Mouse (Mus musculus): ENCODE measurements around the gene Arhgef40. TPM values are rescaled to one million over a fixed set of nuclear protein-coding genes. Genes with fewer than 3 reads are reported as not detected.

Gene Arhgef40
- polyA plus RNA-seq, 1 experiment from 2014 or later, result 99.7 TPM

- 96% methylated on average over 4 of the region's 4 CpGs for WGBS
- no peaks in the 10 kb centered on the region for H3K9me3 ChIP-seq (ENCODE audit: control insufficient read depth, low read length)
Observed at GRCm38 (mm10) chr14:51994453-51994852, 9.9 kb downstream of the Arhgef40 start.

GRCm38 (mm10) chr14:51995219-51995871, 10.8 kb downstream of the Arhgef40 start:
- WGBS, result 87% methylated on average over 12 of the region's 12 CpGs
- H3K36me3 ChIP-seq (ENCODE audit: control insufficient read depth, insufficient read depth, low read length), result peaks cover 35% of the 10 kb centered on the region

More at GRCm38 (mm10) chr14:51994453-51994852, 9.9 kb downstream of the Arhgef40 start:
- ATAC-seq (replicated peaks; ENCODE audit: low FRiP score), result no peak
- Histone ChIP-seq H3K36me3 (ENCODE audit: control insufficient read depth, insufficient read depth, low read length) (peaks cover 35% of the 10 kb centered on the region), H3K27me3 (ENCODE audit: control insufficient read depth, insufficient read depth, low read length) (no peaks in the 10 kb centered on the region), H3K4me3 (ENCODE audit: low read depth, low read length) (no peak overlapping the region), H3K27ac (ENCODE audit: low read depth, low read length) (no peak overlapping the region), H3K4me2 (ENCODE audit: low read depth, low read length, severe bottlenecking) (no peak overlapping the region), H3K4me1 (replicated peaks; ENCODE audit: control insufficient read depth, insufficient read depth, low read length) (no peaks in the 10 kb centered on the region), H3K9ac (ENCODE audit: low read length) (no peak overlapping the region)
- DNase-seq (ENCODE audit: low spot score), result no peak

GRCm38 (mm10) chr14:51996231-51996841, 11.8 kb downstream of the Arhgef40 start:
- DNase-seq (ENCODE audit: low spot score) (no peak), ATAC-seq (replicated peaks; ENCODE audit: low FRiP score) (no peak)
- no peaks in the 10 kb centered on the region for H3K4me1 ChIP-seq (replicated peaks; ENCODE audit: control insufficient read depth, insufficient read depth, low read length)
- WGBS, result 86% methylated on average over 13 of the region's 13 CpGs
- no peak overlapping the region for H3K27ac ChIP-seq (ENCODE audit: low read depth, low read length)
- H3K4me3 ChIP-seq (ENCODE audit: low read depth, low read length), result no peak overlapping the region
- H3K36me3 ChIP-seq (ENCODE audit: control insufficient read depth, insufficient read depth, low read length), result peaks cover 30% of the 10 kb centered on the region
- no peak overlapping the region for H3K4me2 ChIP-seq (ENCODE audit: low read depth, low read length, severe bottlenecking)
- no peaks in the 10 kb centered on the region for H3K27me3 ChIP-seq (ENCODE audit: control insufficient read depth, insufficient read depth, low read length)
- no peaks in the 10 kb centered on the region for H3K9me3 ChIP-seq (ENCODE audit: control insufficient read depth, low read length)
- no peak overlapping the region for H3K9ac ChIP-seq (ENCODE audit: low read length)

More at GRCm38 (mm10) chr14:51995219-51995871, 10.8 kb downstream of the Arhgef40 start:
- H3K9me3 ChIP-seq (ENCODE audit: control insufficient read depth, low read length), result no peaks in the 10 kb centered on the region
- no peaks in the 10 kb centered on the region for H3K4me1 ChIP-seq (replicated peaks; ENCODE audit: control insufficient read depth, insufficient read depth, low read length)
- no peak for ATAC-seq (replicated peaks; ENCODE audit: low FRiP score)
- no peak overlapping the region for H3K9ac ChIP-seq (ENCODE audit: low read length)
- H3K4me2 ChIP-seq (ENCODE audit: low read depth, low read length, severe bottlenecking), result no peak overlapping the region
- H3K4me3 ChIP-seq (ENCODE audit: low read depth, low read length), result no peak overlapping the region
- DNase-seq (ENCODE audit: low spot score), result no peak
- H3K27ac ChIP-seq (ENCODE audit: low read depth, low read length), result no peak overlapping the region
- no peaks in the 10 kb centered on the region for H3K27me3 ChIP-seq (ENCODE audit: control insufficient read depth, insufficient read depth, low read length)

GRCm38 (mm10) chr14:51996866-51997265, 12.3 kb downstream of the Arhgef40 start:
- Histone ChIP-seq H3K4me3 (ENCODE audit: low read depth, low read length) (no peak overlapping the region), H3K27me3 (ENCODE audit: control insufficient read depth, insufficient read depth, low read length) (no peaks in the 10 kb centered on the region), H3K4me2 (ENCODE audit: low read depth, low read length, severe bottlenecking) (no peak overlapping the region), H3K9me3 (ENCODE audit: control insufficient read depth, low read length) (no peaks in the 10 kb centered on the region), H3K9ac (ENCODE audit: low read length) (no peak overlapping the region), H3K4me1 (replicated peaks; ENCODE audit: control insufficient read depth, insufficient read depth, low read length) (no peaks in the 10 kb centered on the region), H3K27ac (ENCODE audit: low read depth, low read length) (no peak overlapping the region), H3K36me3 (ENCODE audit: control insufficient read depth, insufficient read depth, low read length) (peaks cover 31% of the 10 kb centered on the region)
- ATAC-seq (replicated peaks; ENCODE audit: low FRiP score), result 0 out of 2 replicates have a peak, but pooled peaks have one; percentile 38
- no peak for DNase-seq (ENCODE audit: low spot score)
- WGBS, result 77% methylated on average over 17 of the region's 17 CpGs

- H3K36me3 ChIP-seq (ENCODE audit: control insufficient read depth, insufficient read depth, low read length), result peaks cover 34% of the 10 kb centered on the region
- H3K4me3 ChIP-seq (ENCODE audit: low read depth, low read length), result no peak overlapping the region
- no peak overlapping the region for H3K9ac ChIP-seq (ENCODE audit: low read length)
- WGBS, result 91% methylated on average over 14 of the region's 14 CpGs
- H3K27me3 ChIP-seq (ENCODE audit: control insufficient read depth, insufficient read depth, low read length), result no peaks in the 10 kb centered on the region
- ATAC-seq (replicated peaks; ENCODE audit: low FRiP score) (no peak), DNase-seq (ENCODE audit: low spot score) (no peak)
- H3K9me3 ChIP-seq (ENCODE audit: control insufficient read depth, low read length), result no peaks in the 10 kb centered on the region
- H3K4me2 ChIP-seq (ENCODE audit: low read depth, low read length, severe bottlenecking), result no peak overlapping the region
- no peak overlapping the region for H3K27ac ChIP-seq (ENCODE audit: low read depth, low read length)
- H3K4me1 ChIP-seq (replicated peaks; ENCODE audit: control insufficient read depth, insufficient read depth, low read length), result no peaks in the 10 kb centered on the region
Observed at GRCm38 (mm10) chr14:51997483-51997882, 13.0 kb downstream of the Arhgef40 start.

GRCm38 (mm10) chr14:52003981-52004495, 19.5 kb downstream of the Arhgef40 start:
- Histone ChIP-seq H3K36me3 (ENCODE audit: control insufficient read depth, insufficient read depth, low read length) (peaks cover 25% of the 10 kb centered on the region), H3K4me2 (ENCODE audit: low read depth, low read length, severe bottlenecking) (peak overlapping the region; percentile 35), H3K27me3 (ENCODE audit: control insufficient read depth, insufficient read depth, low read length) (no peaks in the 10 kb centered on the region), H3K9me3 (ENCODE audit: control insufficient read depth, low read length) (no peaks in the 10 kb centered on the region), H3K4me3 (ENCODE audit: low read depth, low read length) (no peak overlapping the region), H3K4me1 (replicated peaks; ENCODE audit: control insufficient read depth, insufficient read depth, low read length) (peaks cover 30% of the 10 kb centered on the region), H3K27ac (ENCODE audit: low read depth, low read length) (peak overlapping the region; percentile 74), H3K9ac (ENCODE audit: low read length) (no peak overlapping the region)
- WGBS, result 18% methylated on average over 16 of the region's 16 CpGs
- DNase-seq (ENCODE audit: low spot score) (peak; percentile 79), ATAC-seq (replicated peaks; ENCODE audit: low FRiP score) (peak; percentile 80)

- WGBS, result 72% methylated on average over 7 of the region's 7 CpGs
- Histone ChIP-seq H3K27ac (ENCODE audit: low read depth, low read length) (no peak overlapping the region; the same call in 1 of the 2 replicates), H3K9me3 (ENCODE audit: control insufficient read depth, low read length) (no peaks in the 10 kb centered on the region), H3K4me2 (ENCODE audit: low read depth, low read length, severe bottlenecking) (no peak overlapping the region), H3K36me3 (ENCODE audit: control insufficient read depth, insufficient read depth, low read length) (peaks cover 25% of the 10 kb centered on the region), H3K4me3 (ENCODE audit: low read depth, low read length) (no peak overlapping the region), H3K4me1 (replicated peaks; ENCODE audit: control insufficient read depth, insufficient read depth, low read length) (peaks cover 40% of the 10 kb centered on the region), H3K9ac (ENCODE audit: low read length) (no peak overlapping the region), H3K27me3 (ENCODE audit: control insufficient read depth, insufficient read depth, low read length) (no peaks in the 10 kb centered on the region)
- DNase-seq (ENCODE audit: low spot score) (peak; percentile 56), ATAC-seq (replicated peaks; ENCODE audit: low FRiP score) (no peak)
Observed at GRCm38 (mm10) chr14:52005141-52005540, 20.6 kb downstream of the Arhgef40 start.

- WGBS, result 74% methylated on average over 6 of the region's 6 CpGs
- H3K4me1 ChIP-seq (replicated peaks; ENCODE audit: control insufficient read depth, insufficient read depth, low read length), result peaks cover 40% of the 10 kb centered on the region
Observed at GRCm38 (mm10) chr14:52005616-52006015, 21.1 kb downstream of the Arhgef40 start.

More at GRCm38 (mm10) chr14:52005616-52006015, 21.1 kb downstream of the Arhgef40 start:
- no peak overlapping the region; the same call in 1 of the 2 replicates for H3K27ac ChIP-seq (ENCODE audit: low read depth, low read length)
- H3K9ac ChIP-seq (ENCODE audit: low read length), result no peak overlapping the region
- no peaks in the 10 kb centered on the region for H3K27me3 ChIP-seq (ENCODE audit: control insufficient read depth, insufficient read depth, low read length)
- no peak for DNase-seq (ENCODE audit: low spot score)
- no peak for ATAC-seq (replicated peaks; ENCODE audit: low FRiP score)
- H3K36me3 ChIP-seq (ENCODE audit: control insufficient read depth, insufficient read depth, low read length), result peaks cover 25% of the 10 kb centered on the region
- no peaks in the 10 kb centered on the region for H3K9me3 ChIP-seq (ENCODE audit: control insufficient read depth, low read length)
- H3K4me2 ChIP-seq (ENCODE audit: low read depth, low read length, severe bottlenecking), result no peak overlapping the region
- no peak overlapping the region for H3K4me3 ChIP-seq (ENCODE audit: low read depth, low read length)

Data from forebrain, embryonic 11.5 days (tissue).